Mouse (Mus musculus) CH12.LX (cell line): Measurements from ENCODE around the gene Gm12184. TPM values are rescaled to one million over a fixed set of nuclear protein-coding genes. Genes with fewer than 3 reads are reported as not detected.

Source experiments
- DNase-seq: peaks from one replicate; pipeline ENCODE4 v3.0.0-alpha.2; 2013; ENCODE audit errors: extremely low read depth
- H3K27ac ChIP-seq: 2 replicates; pipeline ENCODE4 v1.5.1; 2012; ENCODE audit warnings: low read depth, mild to moderate bottlenecking, control low read depth, moderate library complexity; ENCODE audit not compliant: insufficient read depth
- H3K27me3 ChIP-seq: replicated peaks from 2 replicates; pipeline ENCODE3; 2012; ENCODE audit warnings: inconsistent platforms
- H3K36me3 ChIP-seq, 2 experiments: replicated peaks in 1 of 2; 2 replicates each; pipeline versions ENCODE3 to v1.6.1; 2012; ENCODE audit warnings: inconsistent platforms in 1 of 2, low read length in 1 of 2, mild to moderate bottlenecking in 1 of 2, mixed read lengths in 1 of 2, moderate library complexity in 1 of 2; ENCODE audit not compliant: control insufficient read depth in 1 of 2, insufficient read depth in 1 of 2
- H3K4me1 ChIP-seq, 2 experiments: 2 replicates each; pipeline ENCODE4 v1.6.1; 2012; ENCODE audit warnings: inconsistent platforms in 1 of 2, moderate library complexity in 1 of 2; ENCODE audit not compliant: insufficient read depth in 2 of 2, control insufficient read depth in 1 of 2
- H3K4me2 ChIP-seq: 2 replicates; pipeline ENCODE4 v1.6.1; 2012; ENCODE audit warnings: low read depth, mild to moderate bottlenecking, control low read depth; ENCODE audit not compliant: poor library complexity, insufficient read depth, severe bottlenecking
- H3K4me3 ChIP-seq, 3 experiments: fragments of 150-350 bp in 1 of 3; sonication (generic) in 1 of 3; replicated peaks in 1 of 3; 2 replicates each; pipeline versions ENCODE3 to v1.5.1; 2011 to 2012; ENCODE audit warnings: low read depth in 2 of 3, low read length in 2 of 3, mild to moderate bottlenecking in 2 of 3, moderate library complexity in 2 of 3, control low read depth in 1 of 3, improper control_type of control experiment in 1 of 3, inconsistent platforms in 1 of 3, mixed read lengths in 1 of 3; ENCODE audit not compliant: poor library complexity in 1 of 3
- H3K79me2 ChIP-seq: replicated peaks from 2 replicates; pipeline ENCODE4 v1.6.1; 2012; ENCODE audit warnings: mild to moderate bottlenecking, moderate library complexity; ENCODE audit not compliant: control insufficient read depth, poor library complexity, insufficient read depth, severe bottlenecking; ENCODE audit errors: extremely low read depth
- H3K9ac ChIP-seq: 2 replicates; pipeline ENCODE4 v1.6.1; 2012; ENCODE audit warnings: low read depth, mild to moderate bottlenecking, control low read depth, moderate library complexity; ENCODE audit not compliant: insufficient read depth
- H3K9me3 ChIP-seq: replicated peaks from 2 replicates; pipeline ENCODE3; 2012; ENCODE audit warnings: low read length, inconsistent platforms, mixed read lengths
- BHLHE40 ChIP-seq: IDR thresholded peaks from 2 replicates; pipeline ENCODE4 v1.6.1; 2011; ENCODE audit warnings: mild to moderate bottlenecking, low read depth, low read length, improper control_type of control experiment
- CHD1 ChIP-seq: IDR thresholded peaks from 2 replicates; pipeline ENCODE4 v1.6.1; 2012; ENCODE audit warnings: low read depth, low read length, improper control_type of control experiment, inconsistent platforms
- CHD2 ChIP-seq: IDR thresholded peaks from 2 replicates; pipeline ENCODE4 v1.6.1; 2011; ENCODE audit warnings: low read length, improper control_type of control experiment
- CTCF ChIP-seq, 2 experiments: IDR thresholded peaks in 1 of 2; conservative IDR thresholded peaks in 1 of 2; 2 replicates each; pipeline ENCODE4 v1.5.1; 2011 to 2012; ENCODE audit warnings: low read depth in 2 of 2, low read length in 2 of 2, improper control_type of control experiment in 1 of 2, inconsistent platforms in 1 of 2, mild to moderate bottlenecking in 1 of 2, moderate library complexity in 1 of 2
- EP300 ChIP-seq: IDR thresholded peaks from 2 replicates; pipeline ENCODE4 v1.6.1; 2011; ENCODE audit warnings: low read length, improper control_type of control experiment
- ETS1 ChIP-seq: conservative IDR thresholded peaks from 2 replicates; pipeline ENCODE4 v1.6.1; 2012; ENCODE audit warnings: low read depth, mild to moderate bottlenecking, inconsistent platforms, low read length, improper control_type of control experiment, moderate library complexity
- HCFC1 ChIP-seq: IDR thresholded peaks from 2 replicates; pipeline ENCODE4 v1.6.1; 2012; ENCODE audit warnings: low read depth, mild to moderate bottlenecking, inconsistent platforms, low read length, improper control_type of control experiment
- IRF4 ChIP-seq: IDR thresholded peaks from 2 replicates; pipeline ENCODE4 v1.6.1; 2014; ENCODE audit warnings: low read depth, mild to moderate bottlenecking, inconsistent platforms, low read length, improper control_type of control experiment
- JUN ChIP-seq: IDR thresholded peaks from 2 replicates; pipeline ENCODE4 v1.6.1; 2011; ENCODE audit warnings: low read depth, mild to moderate bottlenecking, low read length, improper control_type of control experiment, moderate library complexity; ENCODE audit not compliant: insufficient read depth
- JUND ChIP-seq: conservative IDR thresholded peaks from 2 replicates; pipeline ENCODE4 v1.6.1; 2011; ENCODE audit warnings: low read depth, low read length, improper control_type of control experiment
- KAT2A ChIP-seq: IDR thresholded peaks from 2 replicates; pipeline ENCODE4 v1.6.1; 2012; ENCODE audit warnings: low read length, improper control_type of control experiment, inconsistent platforms; ENCODE audit not compliant: insufficient replicate concordance
- MAX ChIP-seq: IDR thresholded peaks from 2 replicates; pipeline ENCODE4 v1.6.1; 2011; ENCODE audit warnings: low read length, improper control_type of control experiment
- MAZ ChIP-seq: IDR thresholded peaks from 2 replicates; pipeline ENCODE4 v1.6.1; 2012; ENCODE audit warnings: low read depth, mild to moderate bottlenecking, inconsistent platforms, low read length, improper control_type of control experiment, moderate library complexity
- MYC ChIP-seq: IDR thresholded peaks from 2 replicates; pipeline ENCODE4 v1.6.1; 2011; ENCODE audit warnings: low read depth, mild to moderate bottlenecking, improper control_type of control experiment, low read length
- PAX5 ChIP-seq: IDR thresholded peaks from 2 replicates; pipeline ENCODE4 v1.6.1; 2012; ENCODE audit warnings: low read length, inconsistent platforms, mixed read lengths
- POLR2A ChIP-seq: IDR thresholded peaks from 2 replicates; pipeline ENCODE4 v1.6.1; 2011; ENCODE audit warnings: low read depth, mild to moderate bottlenecking, improper control_type of control experiment, low read length
- POLR2AphosphoS2 ChIP-seq: IDR thresholded peaks from 2 replicates; pipeline ENCODE4 v1.6.1; 2011; ENCODE audit warnings: low read depth, low read length, improper control_type of control experiment
- RAD21 ChIP-seq: IDR thresholded peaks from 2 replicates; pipeline ENCODE4 v1.6.1; 2011; ENCODE audit warnings: low read depth, mild to moderate bottlenecking, low read length, improper control_type of control experiment, moderate library complexity
- RCOR1 ChIP-seq: conservative IDR thresholded peaks from 2 replicates; pipeline ENCODE4 v1.6.1; 2012; ENCODE audit warnings: low read depth, mild to moderate bottlenecking, inconsistent platforms, low read length, improper control_type of control experiment
- SIN3A ChIP-seq: IDR thresholded peaks from 2 replicates; pipeline ENCODE4 v1.6.1; 2012; ENCODE audit warnings: low read length, improper control_type of control experiment, inconsistent platforms
- SMC3 ChIP-seq: IDR thresholded peaks from 2 replicates; pipeline ENCODE4 v1.6.1; 2011; ENCODE audit warnings: low read depth, low read length, improper control_type of control experiment
- TBP ChIP-seq: conservative IDR thresholded peaks from 2 replicates; pipeline ENCODE4 v1.6.1; 2011; ENCODE audit warnings: low read depth, low read length, improper control_type of control experiment
- TCF12 ChIP-seq: IDR thresholded peaks from 2 replicates; pipeline ENCODE4 v1.6.1; 2014; ENCODE audit warnings: low read depth, mild to moderate bottlenecking, inconsistent platforms, low read length, improper control_type of control experiment
- USF1 ChIP-seq: IDR thresholded peaks from 2 replicates; pipeline ENCODE4 v1.6.1; 2014; ENCODE audit warnings: low read depth, mild to moderate bottlenecking, inconsistent platforms, low read length, improper control_type of control experiment
- USF2 ChIP-seq: conservative IDR thresholded peaks from 2 replicates; pipeline ENCODE4 v1.6.1; 2011; ENCODE audit warnings: low read depth, low read length, improper control_type of control experiment
- ZC3H11A ChIP-seq: IDR thresholded peaks from 2 replicates; pipeline ENCODE4 v1.6.1; 2012; ENCODE audit warnings: low read depth, mild to moderate bottlenecking, inconsistent platforms, low read length, improper control_type of control experiment
- ZKSCAN1 ChIP-seq: IDR thresholded peaks from 2 replicates; pipeline ENCODE4 v1.6.1; 2012; ENCODE audit warnings: low read depth, inconsistent platforms, low read length, improper control_type of control experiment, borderline replicate concordance
- ZNF384 ChIP-seq: IDR thresholded peaks from 2 replicates; pipeline ENCODE4 v1.6.1; 2012; ENCODE audit warnings: low read depth, low read length, improper control_type of control experiment, inconsistent platforms
- dilution Hi-C: fragments of 300-500 bp; cut with MboI; formaldehyde crosslinking; loops from 2 replicates; pipeline ENCODE4 v1.14.3; 2020; ENCODE audit warnings: low sequenced_read_pairs; ENCODE audit not compliant: extremely low pct_unique_long_range_greater_than_20kb, extremely low pct_ligation_motif_present
- in situ Hi-C: fragments of 300-500 bp; cut with MboI; formaldehyde crosslinking; loops from 3 replicates; pipeline ENCODE4 v1.14.3; 2019; ENCODE audit warnings: low sequenced_read_pairs, low pct_ligation_motif_present, low pct_unique_long_range_greater_than_20kb, mixed read lengths
- polyA plus RNA-seq: library from polyadenylated mRNA; unstranded; fragments of >175 nt; gene quantifications from 2 replicates; pipeline ENCODE4 v1.2.1, GENCODE M21; 2012; ENCODE audit warnings: low read depth; ENCODE audit not compliant: insufficient read length
- total RNA-seq, 2 experiments: library from RNA; depleted of rRNA; stranded (reverse); fragments of 300-350 nt in 1 of 2; fragments of >200 nt in 1 of 2; gene quantifications; 2 replicates each; pipeline ENCODE4 v1.2.3; 2012 to 2014

The Gm12184 gene
- total and polyA plus RNA-seq, 3 experiments: 5.6 to 51.6 (median 7.1) TPM

DNA sequence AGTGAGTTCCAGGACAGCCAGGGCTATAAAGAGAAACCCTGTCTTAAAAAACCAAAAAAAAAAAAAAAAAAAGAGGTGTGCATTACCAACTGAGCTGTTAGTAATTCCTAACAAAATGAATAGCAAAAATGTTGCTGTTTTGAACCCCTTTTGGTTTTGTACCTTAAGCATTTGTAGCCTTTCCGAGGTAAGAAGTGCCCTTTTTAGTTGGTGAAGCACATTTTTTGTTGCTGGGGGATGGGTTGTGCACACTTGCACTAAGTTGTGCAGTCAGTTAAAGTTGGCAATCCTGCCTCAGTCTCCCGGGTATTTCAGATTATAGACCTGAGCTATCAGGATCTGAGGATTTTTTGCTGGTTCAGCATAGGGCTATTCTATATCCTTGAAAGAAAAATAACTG lies 21.5 kb downstream of the Gm12184 start (continued):
- TF ChIP-seq ZNF384 (peak; percentile 44), ZKSCAN1 (no peak), SIN3A (no peak), BHLHE40 (no peak), RCOR1 (no peak), EP300 (no peak), TCF12 (no peak), MAX (no peak), SMC3 (no peak), USF1 (no peak), MAZ (no peak)
- TF ChIP-seq, all 38 proteins: peak for 4

DNA sequence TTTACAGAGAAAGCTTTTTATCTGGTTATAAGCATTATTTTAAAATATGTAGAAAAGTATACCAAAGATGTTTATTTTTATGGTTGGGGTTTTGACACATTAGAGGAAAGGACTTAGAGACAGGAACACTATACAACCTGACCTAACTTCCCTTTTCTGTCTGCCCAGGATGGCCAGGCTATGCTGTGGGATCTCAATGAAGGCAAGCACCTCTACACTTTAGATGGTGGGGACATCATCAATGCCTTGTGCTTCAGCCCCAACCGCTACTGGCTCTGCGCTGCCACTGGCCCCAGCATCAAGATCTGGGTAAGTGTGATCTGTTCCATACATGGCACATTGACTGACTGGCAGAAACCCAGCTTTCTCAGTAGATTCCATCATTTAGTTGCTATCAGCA lies 22.5 kb downstream of the Gm12184 start:
- no peaks in the 10 kb centered on the region for H3K9me3 ChIP-seq
- dilution Hi-C loops (no loop called here), in situ Hi-C loops (no loop called here)
- peaks cover 76 to 79% of the 10 kb centered on the region in 2 experiments for H3K36me3 ChIP-seq
- TF ChIP-seq POLR2A (peak; percentile 7; the same call in 1 of the 2 replicates), CHD2 (no peak)
- no peak overlapping the region for H3K27ac ChIP-seq
- DNase-seq: no peak
- peaks cover 10 to 61% of the 10 kb centered on the region in 2 experiments for H3K4me1 ChIP-seq
- H3K9ac ChIP-seq: no peak overlapping the region; the same call in 1 of the 2 replicates
- H3K79me2 ChIP-seq: peaks cover 47% of the 10 kb centered on the region
- no peak overlapping the region for H3K4me2 ChIP-seq
- H3K4me3 ChIP-seq: peak overlapping the region in 1 of 3 experiments; percentile 5
- H3K27me3 ChIP-seq: no peaks in the 10 kb centered on the region

DNA sequence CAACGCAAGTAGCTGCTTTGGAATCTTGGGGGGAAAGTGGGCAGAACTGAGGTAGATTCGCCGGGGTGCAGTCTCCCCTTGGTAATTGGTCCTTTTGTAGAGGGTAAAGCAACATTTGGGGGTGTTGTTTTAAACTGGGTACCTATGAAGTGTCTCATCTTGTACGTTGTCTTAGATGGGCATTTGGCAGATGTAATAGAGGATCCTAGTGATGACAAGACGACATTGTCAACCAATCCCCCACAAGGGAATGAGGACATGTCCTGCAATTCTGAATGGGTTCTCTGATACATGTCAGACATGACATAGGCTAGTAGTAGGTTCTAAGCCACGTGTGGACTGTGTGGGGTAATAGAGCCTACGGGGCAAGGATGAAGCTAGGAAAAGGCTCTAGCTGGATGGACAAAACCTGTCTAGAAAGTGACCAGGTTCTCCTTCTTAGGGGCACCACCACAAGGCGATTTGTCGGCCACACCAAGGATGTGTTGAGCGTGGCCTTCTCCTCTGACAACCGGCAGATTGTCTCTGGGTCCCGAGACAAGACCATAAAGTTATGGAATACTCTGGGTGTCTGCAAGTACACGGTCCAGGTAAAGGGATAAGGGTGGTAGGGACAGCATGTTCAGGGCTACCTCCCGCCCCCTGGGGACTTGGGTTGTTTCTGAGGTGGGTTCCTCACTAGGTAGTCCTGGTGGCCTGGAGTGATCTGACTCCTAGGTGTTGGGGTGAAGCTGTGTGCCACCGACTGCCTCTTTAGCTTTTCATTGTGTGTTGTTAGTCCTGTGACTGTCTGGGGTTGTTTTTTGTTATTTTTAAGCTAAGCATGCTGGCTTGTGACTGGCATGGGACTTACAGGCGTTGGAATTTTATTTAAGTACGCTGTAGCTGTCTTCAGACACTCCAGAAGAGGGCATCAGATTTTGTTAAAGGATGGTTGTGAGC lies 24.4 kb downstream of the Gm12184 start:
- H3K9ac ChIP-seq: peak overlapping the region; percentile 100
- H3K27ac ChIP-seq: peak overlapping the region; percentile 18
- dilution Hi-C loops (no loop called here), in situ Hi-C loops (no loop called here)
- no peaks in the 10 kb centered on the region for H3K9me3 ChIP-seq
- H3K27me3 ChIP-seq: no peaks in the 10 kb centered on the region
- no peak for DNase-seq
- H3K79me2 ChIP-seq: peaks cover 66% of the 10 kb centered on the region
- H3K36me3 ChIP-seq: peaks cover 59 to 63% of the 10 kb centered on the region in 2 experiments
- peaks cover 12 to 61% of the 10 kb centered on the region in 2 experiments for H3K4me1 ChIP-seq
- H3K4me3 ChIP-seq: peak overlapping the region; percentile 77 to 96 (median 89)
- H3K4me2 ChIP-seq: peak overlapping the region; percentile 96
- TF ChIP-seq CTCF (conservative IDR thresholded peaks at IDR 0.05 in 1 of 2, IDR thresholded peaks at IDR 0.05 in 1 of 2; ENCODE audit: low read depth in 2 of 2, low read length in 2 of 2) (no peak), SMC3 (no peak), IRF4 (no peak), KAT2A (no peak), JUND (no peak), CHD1 (peak; percentile 76), MAZ (no peak), EP300 (no peak), BHLHE40 (no peak), ZKSCAN1 (no peak), POLR2A (peak; percentile 45), PAX5 (no peak), MYC (0 out of 2 replicates have a peak, but pooled peaks have one; percentile 47), ZNF384 (no peak), POLR2AphosphoS2 (peak; percentile 70), RAD21 (no peak), HCFC1 (no peak), ETS1 (no peak), ZC3H11A (no peak), USF2 (no peak), MAX (0 out of 2 replicates have a peak, but pooled peaks have one; percentile 24), TBP (no peak), JUN (no peak), SIN3A (no peak; the same call in 1 of the 2 replicates)
